Mouse (Mus musculus): ENCODE measurements around the gene Olfr519. TPM values are rescaled to one million over a fixed set of nuclear protein-coding genes. Genes with fewer than 3 reads are reported as not detected.

The Olfr519 gene
- polyA plus RNA-seq, 1 experiment from 2014 or later, result not detected

GRCm38 (mm10) chr7:108884906-108885305 lies 9.3 kb downstream of the Olfr519 start, which contains the start of gene Olfr518:
Gene Olfr518, minus strand, starts transcription at chr7:108885006.
- H3K27me3 ChIP-seq, result no peaks in the 10 kb centered on the region
- no peak within 1 kb of the TSS for H3K4me2 ChIP-seq (replicated peaks)
- no peak within 1 kb of the TSS for H3K4me3 ChIP-seq
- H3K9ac ChIP-seq, result no peak within 1 kb of the TSS
- no peak for ATAC-seq (ENCODE audit: low FRiP score)
- H3K36me3 ChIP-seq, result no peaks in the 10 kb centered on the region
- WGBS, result 86% methylated on average over 4 of the region's 4 CpGs
- H3K27ac ChIP-seq, result no peak within 1 kb of the TSS
- H3K4me1 ChIP-seq, result no peaks in the 10 kb centered on the region
- no peaks in the 10 kb centered on the region for H3K9me3 ChIP-seq (replicated peaks)

GRCm38 (mm10) chr7:108872279-108872678 lies 21.9 kb downstream of the Olfr519 start, which contains the start of gene Olfr517:
Gene Olfr517, minus strand, starts transcription at chr7:108872379.
- H3K36me3 ChIP-seq, result no peaks in the 10 kb centered on the region
- 66% methylated on average over 2 of the region's 2 CpGs for WGBS
- no peak within 1 kb of the TSS for H3K4me2 ChIP-seq (replicated peaks)
- no peak within 1 kb of the TSS for H3K27ac ChIP-seq
- H3K4me3 ChIP-seq, result no peak within 1 kb of the TSS
- no peaks in the 10 kb centered on the region for H3K4me1 ChIP-seq
- no peak for ATAC-seq (ENCODE audit: low FRiP score)
- H3K27me3 ChIP-seq, result no peaks in the 10 kb centered on the region
- H3K9ac ChIP-seq, result no peak within 1 kb of the TSS
- H3K9me3 ChIP-seq (replicated peaks), result no peaks in the 10 kb centered on the region

GRCm38 (mm10) chr7:108850429-108850828 lies 43.8 kb downstream of the Olfr519 start, which contains the start of gene Olfr516:
Gene Olfr516, minus strand, starts transcription at chr7:108850529.
- ATAC-seq (ENCODE audit: low FRiP score), result no peak
- Histone ChIP-seq H3K4me1 (no peaks in the 10 kb centered on the region), H3K36me3 (no peaks in the 10 kb centered on the region), H3K9me3 (replicated peaks) (no peaks in the 10 kb centered on the region), H3K4me2 (replicated peaks) (no peak within 1 kb of the TSS), H3K27me3 (no peaks in the 10 kb centered on the region), H3K9ac (no peak within 1 kb of the TSS), H3K4me3 (no peak within 1 kb of the TSS), H3K27ac (no peak within 1 kb of the TSS)
- WGBS, result 93% methylated on average over 2 of the region's 2 CpGs

Other genes with a start within 250 kb of the Olfr519 start
- not detected in 2 replicates for gene Olfr509, start 242.5 kb downstream of the Olfr519 start, polyA plus RNA-seq (2016; fragmentation: Nextera tagmentation; extraction: Ambion mirVana)
- not detected in 2 replicates for gene Olfr510, start 228.0 kb downstream of the Olfr519 start, polyA plus RNA-seq (2016; fragmentation: Nextera tagmentation; extraction: Ambion mirVana)
- gene Olfr512, start 181.1 kb downstream of the Olfr519 start, polyA plus RNA-seq (2016; fragmentation: Nextera tagmentation; extraction: Ambion mirVana), result not detected in 2 replicates
- not detected in 2 replicates for gene Olfr513, start 143.4 kb downstream of the Olfr519 start, polyA plus RNA-seq (2016; fragmentation: Nextera tagmentation; extraction: Ambion mirVana)
- not detected in 2 replicates for gene Olfr514, start 68.4 kb downstream of the Olfr519 start, polyA plus RNA-seq (2016; fragmentation: Nextera tagmentation; extraction: Ambion mirVana)
- gene Olfr516, start 43.9 kb downstream of the Olfr519 start, polyA plus RNA-seq (2016; fragmentation: Nextera tagmentation; extraction: Ambion mirVana), result not detected in 2 replicates
- gene Olfr517, start 22.0 kb downstream of the Olfr519 start, polyA plus RNA-seq (2016; fragmentation: Nextera tagmentation; extraction: Ambion mirVana), result not detected in 2 replicates
- not detected in 2 replicates for gene Olfr518, start 9.4 kb downstream of the Olfr519 start, polyA plus RNA-seq (2016; fragmentation: Nextera tagmentation; extraction: Ambion mirVana)
- not detected in 2 replicates for gene Nlrp10, start 35.8 kb upstream of the Olfr519 start, polyA plus RNA-seq (2016; fragmentation: Nextera tagmentation; extraction: Ambion mirVana)
- 77.2 and 87.2 TPM in 2 replicates for gene Eif3f, start 40.0 kb upstream of the Olfr519 start, polyA plus RNA-seq (2016; fragmentation: Nextera tagmentation; extraction: Ambion mirVana)
- 40.3 and 42.1 TPM in 2 replicates for gene Tub, start 55.9 kb upstream of the Olfr519 start, polyA plus RNA-seq (2016; fragmentation: Nextera tagmentation; extraction: Ambion mirVana)
- 21.9 and 23.5 TPM in 2 replicates for gene Ric3, start 188.9 kb upstream of the Olfr519 start, polyA plus RNA-seq (2016; fragmentation: Nextera tagmentation; extraction: Ambion mirVana)

All from hindbrain, embryonic 12.5 days (tissue).